Mouse (Mus musculus) embryonic facial prominence, embryonic 12.5 days (tissue): ENCODE results near the gene Psmb8. TPM values are rescaled to one million over a fixed set of nuclear protein-coding genes. Genes with fewer than 3 reads are reported as not detected.

Experiments used
- ATAC-seq: fragments of 200-750 bp; cut with Nextera tagmentation; 2 replicates; pipeline ENCODE4 v1.8.0; 2017; ENCODE audit not compliant: insufficient number of reproducible peaks, insufficient read depth, low FRiP score, low TSS enrichment
- H3K27ac ChIP-seq: fragments of 300-500 bp; sonication (generic); 2 replicates; pipeline ENCODE4 v1.5.1; 2016; ENCODE audit warnings: mild to moderate bottlenecking
- H3K27me3 ChIP-seq: fragments of 300-500 bp; sonication (generic); 2 replicates; pipeline ENCODE4 v1.6.1; 2016; ENCODE audit warnings: mild to moderate bottlenecking, moderate library complexity
- H3K36me3 ChIP-seq: fragments of 300-500 bp; sonication (generic); 2 replicates; pipeline ENCODE4 v1.6.1; 2016; ENCODE audit warnings: mild to moderate bottlenecking
- H3K4me1 ChIP-seq: fragments of 300-500 bp; sonication (generic); 2 replicates; pipeline ENCODE4 v1.6.1; 2016
- H3K4me2 ChIP-seq: fragments of 300-500 bp; sonication (generic); replicated peaks from 2 replicates; pipeline ENCODE4 v1.6.1; 2016; ENCODE audit warnings: mild to moderate bottlenecking, moderate library complexity
- H3K4me3 ChIP-seq: fragments of 300-500 bp; sonication (generic); 2 replicates; pipeline ENCODE4 v1.5.1; 2016; ENCODE audit warnings: mild to moderate bottlenecking
- H3K9ac ChIP-seq: fragments of 300-500 bp; sonication (generic); 2 replicates; pipeline ENCODE4 v1.6.1; 2016; ENCODE audit warnings: mild to moderate bottlenecking, moderate library complexity
- H3K9me3 ChIP-seq: fragments of 300-500 bp; sonication (generic); 2 replicates; pipeline ENCODE4 v1.6.1; 2016; ENCODE audit warnings: mild to moderate bottlenecking, moderate library complexity
- WGBS: fragments of 180-500 bp; shearing (Covaris S2); methylation state at CpG from one replicate; pipeline ENCODE4 v1.1.7; 2016; 5-methylcytosine and 5-hydroxymethylcytosine counted together
- polyA plus RNA-seq: library from polyadenylated mRNA; unstranded; fragments of >200 nt; fragmentation: Nextera tagmentation; extraction: Ambion mirVana; gene quantifications from 2 replicates; pipeline ENCODE4 v1.2.1, GENCODE M21; 2016

The Psmb8 gene
- polyA plus RNA-seq, 1 experiment from 2014 or later = 3.5 TPM

DNA sequence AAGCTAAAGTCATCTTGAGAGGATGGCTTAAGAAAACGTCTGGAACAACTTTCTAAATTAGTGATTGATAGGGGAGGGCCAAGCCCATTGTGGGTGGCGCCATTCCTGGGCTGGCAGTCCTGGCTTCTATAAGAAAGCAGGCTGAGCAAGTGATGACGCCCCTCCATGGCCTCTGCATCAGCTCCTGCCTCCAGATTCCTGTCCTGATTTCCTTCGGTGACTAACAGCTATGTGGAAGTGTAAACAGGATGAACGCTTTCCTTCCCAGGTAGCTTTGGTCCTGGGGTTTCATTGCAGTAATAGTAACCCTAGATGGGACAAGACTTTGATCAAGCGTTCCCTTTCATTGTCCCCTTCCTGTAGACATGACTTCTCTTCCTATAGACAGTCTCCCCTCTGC, 18.5 kb upstream of the Psmb8 start:
- no peak for ATAC-seq
- WGBS = 59% methylated on average over 6 of the region's 6 CpGs
- H3K4me1 ChIP-seq = no peaks in the 10 kb centered on the region

GRCm38 (mm10) chr17:34179913-34180859, 17.3 kb upstream of the Psmb8 start:
- Histone ChIP-seq H3K4me2 (no peak overlapping the region), H3K27ac (no peak overlapping the region), H3K27me3 (peaks cover 18% of the 10 kb centered on the region; the same call in 1 of the 2 replicates), H3K4me1 (no peaks in the 10 kb centered on the region), H3K9ac (no peak overlapping the region), H3K9me3 (peaks cover 7% of the 10 kb centered on the region; the same call in 1 of the 2 replicates), H3K4me3 (no peak overlapping the region), H3K36me3 (no peaks in the 10 kb centered on the region)
- ATAC-seq = no peak
- 67% methylated on average over 13 of the region's 13 CpGs for WGBS

More for the DNA sequence above, 18.5 kb upstream of the Psmb8 start:
- no peaks in the 10 kb centered on the region for H3K36me3 ChIP-seq
- H3K4me3 ChIP-seq = no peak overlapping the region
- no peak overlapping the region for H3K4me2 ChIP-seq
- no peak overlapping the region for H3K9ac ChIP-seq
- H3K9me3 ChIP-seq = peaks cover 7% of the 10 kb centered on the region; the same call in 1 of the 2 replicates
- peaks cover 15% of the 10 kb centered on the region; the same call in 1 of the 2 replicates for H3K27me3 ChIP-seq
- no peak overlapping the region for H3K27ac ChIP-seq

DNA sequence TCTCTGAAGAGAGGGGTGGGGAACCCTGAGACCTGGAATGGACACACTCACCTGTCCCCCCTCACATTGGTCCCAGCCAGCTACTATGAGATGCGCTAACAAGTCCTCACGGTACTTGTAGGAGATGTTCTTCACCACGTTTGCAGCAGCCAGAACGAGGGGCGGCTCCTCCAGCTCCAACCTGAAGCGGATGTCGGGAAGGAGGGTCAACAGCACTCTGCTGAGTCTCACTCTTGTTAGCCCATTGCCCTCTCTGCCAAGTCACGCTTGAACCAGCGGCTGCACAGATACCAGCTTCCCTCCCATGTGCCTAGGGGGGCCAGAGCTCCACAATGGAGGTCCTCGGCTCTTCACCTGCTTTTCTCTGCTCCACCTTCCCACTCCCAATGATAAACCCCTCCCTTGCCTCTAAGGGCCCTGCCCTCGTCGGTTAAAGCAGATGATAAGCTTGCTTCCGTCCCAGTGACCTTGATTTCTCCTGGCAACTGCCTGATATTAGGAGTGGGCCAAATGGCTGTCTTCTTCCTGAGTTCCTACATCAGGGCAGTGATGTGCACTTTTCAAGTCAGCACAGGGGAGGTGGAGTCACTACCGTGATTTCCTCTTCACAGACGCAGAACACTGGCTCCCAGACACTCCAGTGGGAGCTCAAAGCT, 13.8 kb upstream of the Psmb8 start:
- WGBS = 80% methylated on average over 15 of the region's 15 CpGs
- Histone ChIP-seq H3K4me1 (peaks cover 14% of the 10 kb centered on the region; the same call in 1 of the 2 replicates), H3K27me3 (peaks cover 44% of the 10 kb centered on the region)

DNA sequence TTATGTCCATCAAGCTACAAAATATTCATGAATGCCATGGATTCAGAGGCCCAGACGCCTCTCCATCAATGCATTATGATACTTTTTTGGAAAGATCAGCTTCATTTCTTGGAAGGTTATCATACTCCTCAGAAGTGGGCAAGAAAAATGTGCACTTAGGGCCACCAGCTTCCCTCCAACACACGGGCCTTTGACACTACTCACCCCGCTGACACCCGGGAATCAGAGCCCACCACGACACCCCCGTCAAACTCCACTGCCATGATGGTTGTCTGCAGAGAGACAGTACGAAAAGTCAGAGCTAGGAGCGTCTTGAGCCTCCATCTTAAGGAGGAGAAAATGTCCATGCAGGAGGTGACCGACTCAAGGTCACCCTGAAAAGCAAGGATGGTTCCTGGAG, 12.0 kb upstream of the Psmb8 start:
- peaks cover 14% of the 10 kb centered on the region; the same call in 1 of the 2 replicates for H3K4me1 ChIP-seq
- no peak overlapping the region for H3K9ac ChIP-seq
- no peak overlapping the region for H3K4me2 ChIP-seq
- H3K4me3 ChIP-seq = no peak overlapping the region
- no peak for ATAC-seq
- no peaks in the 10 kb centered on the region for H3K36me3 ChIP-seq
- 85% methylated on average over 9 of the region's 9 CpGs for WGBS
- H3K9me3 ChIP-seq = no peaks in the 10 kb centered on the region
- H3K27ac ChIP-seq = no peak overlapping the region
- peaks cover 60% of the 10 kb centered on the region for H3K27me3 ChIP-seq

More for the DNA sequence above, 13.8 kb upstream of the Psmb8 start:
- H3K27ac ChIP-seq = no peak overlapping the region
- H3K9ac ChIP-seq = no peak overlapping the region
- no peaks in the 10 kb centered on the region for H3K9me3 ChIP-seq
- no peak overlapping the region for H3K4me3 ChIP-seq
- no peak overlapping the region for H3K4me2 ChIP-seq
- no peaks in the 10 kb centered on the region for H3K36me3 ChIP-seq
- no peak for ATAC-seq

DNA sequence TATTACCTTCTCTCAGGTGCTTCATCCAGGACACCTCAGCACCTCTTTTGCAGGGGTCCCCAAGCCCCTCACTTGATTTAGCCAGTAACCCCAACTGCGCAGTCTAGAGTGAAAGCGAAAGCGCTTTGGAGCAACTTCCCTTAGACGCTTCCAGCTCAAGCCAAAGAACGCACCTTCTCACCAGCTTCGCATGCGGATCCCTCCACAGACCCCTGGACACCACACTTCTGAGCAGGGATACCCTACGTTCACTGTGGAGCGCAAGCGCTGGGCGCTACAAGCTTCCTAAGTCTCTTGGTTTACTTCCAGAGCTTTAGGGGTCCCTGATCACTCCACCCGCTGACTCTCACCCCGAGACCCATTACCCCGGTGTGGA, 10.6 kb upstream of the Psmb8 start:
- H3K27me3 ChIP-seq = peaks cover 73% of the 10 kb centered on the region
- H3K27ac ChIP-seq = no peak overlapping the region
- peak overlapping the region; percentile 39; the same call in 1 of the 2 replicates for H3K9ac ChIP-seq

GRCm38 (mm10) chr17:34187261-34187916, 10.1 kb upstream of the Psmb8 start, which contains the start of the genes Tap1 and Psmb9:
Gene Tap1 (plus strand): TSS chr17:34187553.
Gene Psmb9 (minus strand): TSS chr17:34187764.
- H3K4me3 ChIP-seq = peak within 1 kb of the TSS; percentile 47
- peak within 1 kb of the TSS; percentile 86 for H3K4me2 ChIP-seq
- WGBS = under 1% methylated on average over 46 of the region's 46 CpGs
- H3K9ac ChIP-seq = peak within 1 kb of the TSS; percentile 63
- H3K27ac ChIP-seq = no peak within 1 kb of the TSS; the same call in 1 of the 2 replicates
- no peaks in the 10 kb centered on the region for H3K36me3 ChIP-seq
- ATAC-seq = peak; percentile 94
- peaks cover 78% of the 10 kb centered on the region for H3K27me3 ChIP-seq
- H3K9me3 ChIP-seq = no peaks in the 10 kb centered on the region
- peaks cover 14% of the 10 kb centered on the region; the same call in 1 of the 2 replicates for H3K4me1 ChIP-seq

More for the DNA sequence above, 10.6 kb upstream of the Psmb8 start:
- H3K4me3 ChIP-seq = peak overlapping the region; percentile 47
- H3K9me3 ChIP-seq = no peaks in the 10 kb centered on the region
- ATAC-seq = no peak; the same call in 1 of the 2 replicates
- H3K4me2 ChIP-seq = peak overlapping the region; percentile 86
- peaks cover 14% of the 10 kb centered on the region; the same call in 1 of the 2 replicates for H3K4me1 ChIP-seq
- no peaks in the 10 kb centered on the region for H3K36me3 ChIP-seq
- WGBS = 3% methylated on average over 14 of the region's 14 CpGs

GRCm38 (mm10) chr17:34188010-34188409, 9.5 kb upstream of the Psmb8 start:
- Histone ChIP-seq H3K27me3 (peaks cover 78% of the 10 kb centered on the region), H3K36me3 (no peaks in the 10 kb centered on the region), H3K4me2 (peak overlapping the region; percentile 86), H3K4me3 (peak overlapping the region; percentile 47), H3K9ac (peak overlapping the region; percentile 63), H3K4me1 (peaks cover 14% of the 10 kb centered on the region; the same call in 1 of the 2 replicates), H3K27ac (no peak overlapping the region), H3K9me3 (no peaks in the 10 kb centered on the region)
- ATAC-seq = peak; percentile 17; the same call in 1 of the 2 replicates
- WGBS = 3% methylated on average over 20 of the region's 20 CpGs

DNA sequence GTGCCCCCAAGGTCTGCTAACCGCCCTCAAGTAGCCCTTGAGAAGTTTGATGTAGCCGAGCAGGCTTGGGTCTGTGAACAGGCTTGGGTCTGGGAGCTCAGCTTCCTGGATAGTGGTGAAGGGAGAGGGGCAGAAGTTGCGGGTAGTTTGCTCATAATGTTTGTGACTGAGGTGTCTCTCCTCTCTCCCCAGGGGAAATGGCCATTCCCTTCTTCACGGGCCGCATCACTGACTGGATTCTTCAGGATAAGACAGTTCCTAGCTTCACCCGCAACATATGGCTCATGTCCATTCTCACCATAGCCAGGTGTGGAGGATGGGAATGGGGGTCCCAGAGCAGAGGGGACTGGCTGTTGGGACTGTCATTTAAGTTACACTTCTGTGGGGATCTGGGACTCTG, 8.5 kb upstream of the Psmb8 start:
- Histone ChIP-seq H3K27ac (no peak overlapping the region), H3K9me3 (no peaks in the 10 kb centered on the region), H3K27me3 (peaks cover 79% of the 10 kb centered on the region), H3K36me3 (no peaks in the 10 kb centered on the region), H3K4me2 (no peak overlapping the region), H3K4me1 (peaks cover 14% of the 10 kb centered on the region; the same call in 1 of the 2 replicates), H3K9ac (no peak overlapping the region), H3K4me3 (no peak overlapping the region)
- WGBS = 62% methylated on average over 6 of the region's 6 CpGs
- no peak for ATAC-seq

DNA sequence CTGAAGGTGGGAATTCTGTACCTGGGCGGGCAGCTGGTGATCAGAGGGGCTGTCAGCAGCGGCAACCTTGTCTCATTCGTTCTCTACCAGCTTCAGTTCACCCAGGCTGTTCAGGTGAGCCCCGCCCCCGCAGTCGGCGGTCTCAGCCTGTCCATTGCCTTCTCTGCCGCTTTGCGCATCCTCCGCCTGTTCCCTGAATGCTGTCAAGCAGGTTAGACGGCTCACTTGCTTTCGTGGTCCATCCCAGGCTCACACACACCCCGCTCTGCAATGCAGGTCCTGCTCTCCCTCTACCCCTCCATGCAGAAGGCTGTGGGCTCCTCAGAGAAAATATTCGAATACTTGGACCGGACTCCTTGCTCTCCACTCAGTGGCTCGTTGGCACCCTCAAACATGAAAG, 4.7 kb upstream of the Psmb8 start:
- Histone ChIP-seq H3K27me3 (peaks cover 95% of the 10 kb centered on the region), H3K4me2 (0 out of 2 replicates have a peak overlapping the region, but pooled peaks have one; percentile 2), H3K27ac (no peak overlapping the region), H3K4me1 (peaks cover 8% of the 10 kb centered on the region; the same call in 1 of the 2 replicates), H3K36me3 (no peaks in the 10 kb centered on the region), H3K4me3 (no peak overlapping the region), H3K9ac (no peak overlapping the region), H3K9me3 (no peaks in the 10 kb centered on the region)
- ATAC-seq = no peak
- 22% methylated on average over 16 of the region's 16 CpGs for WGBS

DNA sequence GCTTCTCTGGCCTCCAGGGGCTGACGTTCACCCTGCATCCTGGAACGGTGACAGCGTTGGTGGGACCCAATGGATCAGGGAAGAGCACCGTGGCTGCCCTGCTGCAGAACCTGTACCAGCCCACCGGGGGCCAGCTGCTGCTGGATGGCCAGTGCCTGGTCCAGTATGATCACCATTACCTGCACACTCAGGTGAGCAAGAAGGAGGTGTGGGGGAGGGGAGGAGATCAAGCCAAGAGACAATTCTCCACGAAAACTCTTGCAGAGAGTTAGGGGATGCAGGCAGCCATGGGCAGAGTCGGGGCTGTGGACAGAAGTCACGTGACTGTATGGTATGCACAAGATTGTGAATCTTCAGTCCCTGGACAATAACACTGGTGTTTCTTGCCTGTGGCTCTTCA, 4.1 kb upstream of the Psmb8 start:
- Histone ChIP-seq H3K9me3 (no peaks in the 10 kb centered on the region), H3K27ac (no peak overlapping the region), H3K4me3 (no peak overlapping the region), H3K4me1 (peaks cover 9% of the 10 kb centered on the region), H3K27me3 (peaks cover 96% of the 10 kb centered on the region), H3K4me2 (no peak overlapping the region), H3K36me3 (no peaks in the 10 kb centered on the region), H3K9ac (no peak overlapping the region)
- WGBS = 55% methylated on average over 8 of the region's 8 CpGs
- no peak for ATAC-seq

DNA sequence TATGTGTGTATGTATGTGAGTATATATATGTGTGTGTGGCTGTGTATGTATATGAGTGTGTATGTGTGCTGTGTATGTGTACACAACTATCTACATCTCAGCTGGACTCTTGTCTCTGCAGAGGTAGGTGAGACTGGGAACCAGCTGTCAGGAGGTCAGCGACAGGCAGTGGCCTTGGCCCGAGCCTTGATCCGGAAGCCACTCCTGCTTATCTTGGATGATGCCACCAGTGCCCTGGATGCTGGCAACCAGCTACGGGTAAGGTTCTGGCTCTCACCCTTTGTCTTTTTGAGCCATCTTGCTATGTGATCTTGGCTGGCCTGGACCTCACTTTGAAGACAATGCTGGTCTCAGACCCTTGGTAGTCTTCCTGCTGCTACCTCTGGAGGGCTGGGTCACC, 2.8 kb upstream of the Psmb8 start:
- no peak for ATAC-seq
- Histone ChIP-seq H3K4me3 (no peak overlapping the region), H3K27me3 (peaks cover 97% of the 10 kb centered on the region), H3K27ac (no peak overlapping the region), H3K9me3 (no peaks in the 10 kb centered on the region), H3K9ac (no peak overlapping the region), H3K4me1 (peaks cover 9% of the 10 kb centered on the region), H3K4me2 (no peak overlapping the region), H3K36me3 (no peaks in the 10 kb centered on the region)
- WGBS = 95% methylated on average over 4 of the region's 4 CpGs
